Mouse (Mus musculus) embryonic facial prominence, embryonic 13.5 days (tissue): ENCODE data around the gene Lmbrd2. TPM values are rescaled to one million over a fixed set of nuclear protein-coding genes. Genes with fewer than 3 reads are reported as not detected.
"Not testable (repeated sequence)": the region's sequence is repeated elsewhere in the genome, so short reads cannot be mapped to it uniquely, and the experiment has no call there.

Experiments used
- ATAC-seq: fragments of 200-750 bp; cut with Nextera tagmentation; 2 replicates; pipeline ENCODE4 v1.8.0; 2017; ENCODE audit warnings: low read depth; ENCODE audit not compliant: insufficient number of reproducible peaks, insufficient read depth, low FRiP score, low TSS enrichment
- H3K27ac ChIP-seq: fragments of 300-500 bp; sonication (generic); 2 replicates; pipeline ENCODE4 v1.5.1; 2015; ENCODE audit warnings: moderate library complexity, mild to moderate bottlenecking, inconsistent platforms
- H3K27me3 ChIP-seq: fragments of 300-500 bp; sonication (generic); 2 replicates; pipeline ENCODE4 v1.6.1; 2015; ENCODE audit warnings: mild to moderate bottlenecking, inconsistent platforms
- H3K36me3 ChIP-seq: fragments of 300-500 bp; sonication (generic); 2 replicates; pipeline ENCODE4 v1.6.1; 2015; ENCODE audit warnings: mild to moderate bottlenecking, inconsistent platforms
- H3K4me1 ChIP-seq: fragments of 300-500 bp; sonication (generic); 2 replicates; pipeline ENCODE4 v1.6.1; 2015; ENCODE audit warnings: inconsistent platforms
- H3K4me2 ChIP-seq: fragments of 300-500 bp; sonication (generic); 2 replicates; pipeline ENCODE4 v1.6.1; 2015; ENCODE audit warnings: moderate library complexity, mild to moderate bottlenecking, inconsistent platforms
- H3K4me3 ChIP-seq: fragments of 300-500 bp; sonication (generic); 2 replicates; pipeline ENCODE4 v1.5.1; 2015; ENCODE audit warnings: mild to moderate bottlenecking, inconsistent platforms
- H3K9ac ChIP-seq: fragments of 300-500 bp; sonication (generic); 2 replicates; pipeline ENCODE4 v1.6.1; 2015; ENCODE audit warnings: mild to moderate bottlenecking, inconsistent platforms
- H3K9me3 ChIP-seq: fragments of 300-500 bp; sonication (generic); 2 replicates; pipeline ENCODE4 v1.6.1; 2016; ENCODE audit warnings: inconsistent platforms
- WGBS: fragments of 180-500 bp; shearing (Covaris S2); methylation state at CpG from one replicate; pipeline ENCODE4 v1.1.7; 2015; ENCODE audit warnings: mixed read lengths; 5-methylcytosine and 5-hydroxymethylcytosine counted together
- polyA plus RNA-seq: library from polyadenylated mRNA; unstranded; fragments of >200 nt; fragmentation: Nextera tagmentation; extraction: Ambion mirVana; gene quantifications from 2 replicates; pipeline ENCODE4 v1.2.1, GENCODE M21; 2015

Gene Lmbrd2
- polyA plus RNA-seq, 1 experiment from 2014 or later, result 3.7 TPM

GRCm38 (mm10) chr15:9140684-9141171 lies 378 bp downstream of the Lmbrd2 start:
- H3K4me1 ChIP-seq, result peaks cover 12% of the 10 kb centered on the region
- H3K4me3 ChIP-seq, result peak overlapping the region; percentile 93
- peak overlapping the region; percentile 80 for H3K4me2 ChIP-seq
- under 1% methylated on average over 37 of the region's 37 CpGs for WGBS
- no peaks in the 10 kb centered on the region for H3K27me3 ChIP-seq
- peak overlapping the region; percentile 80 for H3K9ac ChIP-seq
- H3K27ac ChIP-seq, result peak overlapping the region; percentile 75
- H3K9me3 ChIP-seq, result no peaks in the 10 kb centered on the region
- peaks cover 31% of the 10 kb centered on the region for H3K36me3 ChIP-seq
- peak; percentile 86 for ATAC-seq

- no peak within 1 kb of the TSS for H3K27ac ChIP-seq
Measured at GRCm38 (mm10) chr15:9155325-9155724, 15.0 kb downstream of the Lmbrd2 start, which contains the start of gene Skp2. Gene Skp2 (minus strand): TSS chr15:9155425.

GRCm38 (mm10) chr15:9162557-9163070 lies 22.3 kb downstream of the Lmbrd2 start:
- Histone ChIP-seq H3K4me1 (no peaks in the 10 kb centered on the region), H3K36me3 (peaks cover 26% of the 10 kb centered on the region), H3K4me3 (no peak overlapping the region), H3K27me3 (no peaks in the 10 kb centered on the region), H3K9me3 (no peaks in the 10 kb centered on the region), H3K9ac (no peak overlapping the region), H3K27ac (no peak overlapping the region), H3K4me2 (no peak overlapping the region)
- WGBS, result 56% methylated on average over 4 of the region's 4 CpGs
- ATAC-seq, result no peak

More at GRCm38 (mm10) chr15:9155325-9155724, 15.0 kb downstream of the Lmbrd2 start, which contains the start of gene Skp2:
- Histone ChIP-seq H3K36me3 (peaks cover 36% of the 10 kb centered on the region), H3K4me3 (no peak within 1 kb of the TSS), H3K27me3 (no peaks in the 10 kb centered on the region), H3K4me2 (no peak within 1 kb of the TSS), H3K4me1 (no peaks in the 10 kb centered on the region), H3K9me3 (no peaks in the 10 kb centered on the region), H3K9ac (no peak within 1 kb of the TSS)
- ATAC-seq, result no peak

- H3K27me3 ChIP-seq, result no peaks in the 10 kb centered on the region
- no peaks in the 10 kb centered on the region for H3K4me1 ChIP-seq
- WGBS, result 74% methylated on average over 6 of the region's 6 CpGs
- no peak overlapping the region for H3K4me3 ChIP-seq
- H3K9ac ChIP-seq, result no peak overlapping the region
- H3K9me3 ChIP-seq, result no peaks in the 10 kb centered on the region
- H3K36me3 ChIP-seq, result peaks cover 38% of the 10 kb centered on the region
- H3K4me2 ChIP-seq, result no peak overlapping the region
- no peak for ATAC-seq
- no peak overlapping the region for H3K27ac ChIP-seq
Measured at GRCm38 (mm10) chr15:9164125-9164524, 23.8 kb downstream of the Lmbrd2 start.

GRCm38 (mm10) chr15:9177038-9177437 lies 36.7 kb downstream of the Lmbrd2 start:
- Histone ChIP-seq H3K27me3 (no peaks in the 10 kb centered on the region), H3K9me3 (no peaks in the 10 kb centered on the region), H3K4me1 (no peaks in the 10 kb centered on the region), H3K36me3 (peaks cover 32% of the 10 kb centered on the region), H3K27ac (no peak overlapping the region), H3K4me3 (no peak overlapping the region), H3K9ac (no peak overlapping the region), H3K4me2 (no peak overlapping the region)
- no peak for ATAC-seq
- 92% methylated on average over 3 of the region's 3 CpGs for WGBS

- no peak overlapping the region for H3K4me2 ChIP-seq
- H3K4me3 ChIP-seq, result no peak overlapping the region
- H3K36me3 ChIP-seq, result peaks cover 31% of the 10 kb centered on the region
- no peak overlapping the region for H3K9ac ChIP-seq
- no peak for ATAC-seq
- no peak overlapping the region for H3K27ac ChIP-seq
- peaks cover 2% of the 10 kb centered on the region for H3K4me1 ChIP-seq
- WGBS, result 92% methylated on average over 5 of the region's 5 CpGs
- no peaks in the 10 kb centered on the region for H3K9me3 ChIP-seq
- H3K27me3 ChIP-seq, result no peaks in the 10 kb centered on the region
Measured at GRCm38 (mm10) chr15:9183995-9184394, 43.6 kb downstream of the Lmbrd2 start.

- Histone ChIP-seq H3K36me3 (peaks cover 28% of the 10 kb centered on the region), H3K27ac (no peak overlapping the region)
- peak; percentile 67; the same call in 1 of the 2 replicates for ATAC-seq
Measured at GRCm38 (mm10) chr15:9189796-9190195, 49.4 kb downstream of the Lmbrd2 start.

GRCm38 (mm10) chr15:9192685-9193084 lies 52.3 kb downstream of the Lmbrd2 start:
- H3K9ac ChIP-seq, H3K27me3 ChIP-seq, ATAC-seq, H3K4me3 ChIP-seq, H3K4me2 ChIP-seq, H3K27ac ChIP-seq, H3K9me3 ChIP-seq: not testable (repeated sequence)
- H3K4me1 ChIP-seq, result peaks cover 14% of the 10 kb centered on the region
- peaks cover 23% of the 10 kb centered on the region for H3K36me3 ChIP-seq

More at GRCm38 (mm10) chr15:9189796-9190195, 49.4 kb downstream of the Lmbrd2 start:
- Histone ChIP-seq H3K4me1 (peaks cover 14% of the 10 kb centered on the region), H3K9me3 (no peaks in the 10 kb centered on the region), H3K9ac (no peak overlapping the region), H3K27me3 (no peaks in the 10 kb centered on the region), H3K4me3 (no peak overlapping the region), H3K4me2 (no peak overlapping the region)
- 39% methylated on average over 2 of the region's 2 CpGs for WGBS

- Histone ChIP-seq H3K36me3 (peaks cover 12% of the 10 kb centered on the region), H3K4me1 (no peaks in the 10 kb centered on the region), H3K27me3 (no peaks in the 10 kb centered on the region), H3K4me3 (no peak overlapping the region), H3K9ac (no peak overlapping the region), H3K9me3 (no peaks in the 10 kb centered on the region), H3K27ac (no peak overlapping the region), H3K4me2 (no peak overlapping the region)
- WGBS, result 49% methylated on average over 6 of the region's 6 CpGs
- ATAC-seq, result no peak
Measured at GRCm38 (mm10) chr15:9198421-9198820, 58.1 kb downstream of the Lmbrd2 start.

- H3K4me3 ChIP-seq, result no peak overlapping the region
- no peak overlapping the region for H3K9ac ChIP-seq
- no peaks in the 10 kb centered on the region for H3K36me3 ChIP-seq
- no peaks in the 10 kb centered on the region for H3K27me3 ChIP-seq
- no peaks in the 10 kb centered on the region for H3K4me1 ChIP-seq
- no peaks in the 10 kb centered on the region for H3K9me3 ChIP-seq
- H3K4me2 ChIP-seq, result no peak overlapping the region
- no peak overlapping the region for H3K27ac ChIP-seq
- no peak for ATAC-seq
Measured at GRCm38 (mm10) chr15:9211891-9212290, 71.5 kb downstream of the Lmbrd2 start.

- not testable (repeated sequence) for ATAC-seq, H3K4me3 ChIP-seq, H3K27me3 ChIP-seq, H3K9me3 ChIP-seq, H3K4me2 ChIP-seq, H3K27ac ChIP-seq, H3K9ac ChIP-seq, H3K4me1 ChIP-seq, H3K36me3 ChIP-seq
- 51% methylated on average over 3 of the region's 3 CpGs for WGBS
Measured at GRCm38 (mm10) chr15:9213026-9213425, 72.7 kb downstream of the Lmbrd2 start.

- not testable (repeated sequence) for H3K9me3 ChIP-seq, ATAC-seq, H3K27ac ChIP-seq, H3K9ac ChIP-seq, H3K36me3 ChIP-seq, H3K4me1 ChIP-seq, H3K4me2 ChIP-seq, H3K4me3 ChIP-seq, H3K27me3 ChIP-seq
- WGBS, result 89% methylated on average over 7 of the region's 7 CpGs
Measured at GRCm38 (mm10) chr15:9213431-9213830, 73.1 kb downstream of the Lmbrd2 start.
